Mouse (Mus musculus) layer of hippocampus, adult 9-11 months (tissue): ENCODE measurements around the gene Fggy.

Experiments used
- DNase-seq: peaks from one replicate; pipeline ENCODE4 v3.0.0; 2022

Fggy gene

GRCm38 (mm10) chr4:95924210-95925184 lies 367.2 kb downstream of the Fggy start:
- peak; percentile 70 for DNase-seq

DNA sequence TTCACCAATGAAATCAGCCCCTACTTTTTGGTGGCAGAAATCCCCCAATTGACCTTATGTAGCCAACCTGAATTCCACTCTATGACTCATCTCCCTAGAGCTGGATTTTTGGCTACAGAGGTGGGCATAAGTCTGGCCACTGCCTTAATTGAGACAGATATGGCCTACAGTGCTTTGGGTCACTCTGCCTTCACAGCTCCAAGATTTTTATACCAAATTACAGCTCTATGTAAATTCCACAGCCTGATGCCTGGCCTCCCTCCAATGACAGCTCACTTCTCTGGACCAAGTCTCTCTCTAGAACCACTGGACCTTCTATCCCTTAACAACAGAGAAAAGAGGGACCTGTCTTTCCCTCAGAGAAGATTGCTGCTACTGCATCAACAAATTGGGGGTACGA lies 371.5 kb downstream of the Fggy start:
- DNase-seq = no peak

GRCm38 (mm10) chr4:95929936-95930335 lies 372.6 kb downstream of the Fggy start:
- no peak for DNase-seq

- peak; percentile 26 for DNase-seq
Observed at GRCm38 (mm10) chr4:95931331-95931730, 374.0 kb downstream of the Fggy start.

- DNase-seq = no peak
Observed at GRCm38 (mm10) chr4:95933801-95934356, 376.6 kb downstream of the Fggy start.

GRCm38 (mm10) chr4:95934384-95935035 lies 377.2 kb downstream of the Fggy start:
- no peak for DNase-seq

- DNase-seq = no peak
Observed at GRCm38 (mm10) chr4:95938701-95939100, 381.4 kb downstream of the Fggy start.

GRCm38 (mm10) chr4:95947896-95948295 lies 390.6 kb downstream of the Fggy start:
- DNase-seq = no peak

DNA sequence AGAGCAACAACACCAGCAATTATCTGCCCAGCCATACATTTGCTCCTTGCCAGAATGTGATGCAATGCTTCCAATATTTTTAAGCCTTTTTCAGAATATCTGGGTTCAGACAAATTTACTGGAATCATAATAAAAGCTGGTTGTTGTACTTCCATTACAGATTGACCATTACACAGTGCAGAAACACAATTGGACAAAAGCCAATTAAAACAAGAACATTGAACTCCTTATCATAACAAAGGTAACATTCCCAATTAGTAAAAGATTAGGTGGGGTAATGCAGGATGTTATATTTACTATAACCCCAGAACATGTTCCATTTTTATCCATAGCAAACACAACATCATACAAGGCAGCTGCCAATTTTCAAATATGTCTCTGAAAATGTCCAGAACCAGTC lies 396.0 kb downstream of the Fggy start:
- no peak for DNase-seq

GRCm38 (mm10) chr4:95966928-95967724 lies 409.8 kb downstream of the Fggy start, which contains the start of gene Hook1:
Gene Hook1 (plus strand): TSS chr4:95967240.
- peak; percentile 95 for DNase-seq
